Mouse (Mus musculus) c-Kit-positive CD71-positive TER-119-positive erythroid progenitor cells, embryonic 14.5 days (primary cell): ENCODE data around the gene Pitx3.
"Not testable (repeated sequence)": the region's sequence is repeated elsewhere in the genome, so short reads cannot be mapped to it uniquely, and the experiment has no call there.

ENCODE experiments used
- DNase-seq: peaks from one replicate; pipeline ENCODE4 v3.0.0-alpha.2; 2013; ENCODE audit warnings: low spot score

Gene Pitx3

GRCm38 (mm10) chr19:46147511-46148371 is at the start of gene Pitx3:
Pitx3 (minus strand) TSS chr19:46148326.
- no peak for DNase-seq

GRCm38 (mm10) chr19:46187203-46187602 is 39.1 kb upstream of the Pitx3 start:
- DNase-seq, result no peak

- DNase-seq, result no peak
These were observed 38.5 kb upstream of the Pitx3 start for GRCm38 (mm10) chr19:46186611-46187010.

- no peak for DNase-seq
These were observed 34.1 kb upstream of the Pitx3 start for GRCm38 (mm10) chr19:46182241-46182640.

GRCm38 (mm10) chr19:46180274-46180673 is 32.1 kb upstream of the Pitx3 start:
- no peak for DNase-seq

- DNase-seq, result no peak
These were observed 28.9 kb upstream of the Pitx3 start for GRCm38 (mm10) chr19:46177046-46177445.

- no peak for DNase-seq
These were observed 27.0 kb upstream of the Pitx3 start for GRCm38 (mm10) chr19:46175173-46175572.

GRCm38 (mm10) chr19:46172541-46172940 is 24.4 kb upstream of the Pitx3 start:
- DNase-seq, result no peak

GRCm38 (mm10) chr19:46169913-46170312 is 21.8 kb upstream of the Pitx3 start:
- no peak for DNase-seq

- DNase-seq, result no peak
These were observed 21.3 kb upstream of the Pitx3 start for GRCm38 (mm10) chr19:46169396-46169795.

GRCm38 (mm10) chr19:46167169-46167568 is 19.0 kb upstream of the Pitx3 start:
- not testable (repeated sequence) for DNase-seq

GRCm38 (mm10) chr19:46165950-46166349 is 17.8 kb upstream of the Pitx3 start:
- DNase-seq, result no peak

GRCm38 (mm10) chr19:46152127-46152803 is 4.1 kb upstream of the Pitx3 start, which contains the start of gene Gbf1:
Gbf1 (plus strand) TSS chr19:46152509.
- DNase-seq, result peak; percentile 97

- DNase-seq, result no peak
These were observed 965 bp upstream of the Pitx3 start for GRCm38 (mm10) chr19:46149091-46149490.

- peak; percentile 81 for DNase-seq
These were observed 240 bp upstream of the Pitx3 start for GRCm38 (mm10) chr19:46148372-46148760.

- DNase-seq, result no peak
These were observed 7.0 kb downstream of the Pitx3 start for GRCm38 (mm10) chr19:46141091-46141490.

GRCm38 (mm10) chr19:46140324-46140723 is 7.8 kb downstream of the Pitx3 start:
- no peak for DNase-seq

- peak; percentile 85 for DNase-seq
These were observed 11.2 kb downstream of the Pitx3 start for GRCm38 (mm10) chr19:46136639-46137580.

GRCm38 (mm10) chr19:46135789-46136638 is 12.1 kb downstream of the Pitx3 start:
- DNase-seq, result no peak

- peak; percentile 80 for DNase-seq
These were observed 12.8 kb downstream of the Pitx3 start for GRCm38 (mm10) chr19:46135297-46135696.

- no peak for DNase-seq
These were observed 15.5 kb downstream of the Pitx3 start for GRCm38 (mm10) chr19:46132577-46132976.
